Mouse (Mus musculus) liver, postnatal 0 days (tissue): ENCODE results near the gene Npsr1.

Experiments used
- CTCF ChIP-seq: sonication (generic); IDR thresholded peaks from 2 replicates; pipeline ENCODE4 v1.5.1; 2016; ENCODE audit warnings: antibody characterized with exemption, low read depth
- EP300 ChIP-seq: IDR thresholded peaks from 2 replicates; pipeline ENCODE4 v1.6.1; 2016; ENCODE audit warnings: antibody characterized with exemption, low read depth, mild to moderate bottlenecking

GRCm38 (mm10) chr9:24247557-24247956, 149.8 kb downstream of the Npsr1 start:
- TF ChIP-seq EP300 (no peak), CTCF (no peak)
